Mouse (Mus musculus): ENCODE results near the gene Galnt18. TPM values are rescaled to one million over a fixed set of nuclear protein-coding genes. Genes with fewer than 3 reads are reported as not detected.

The Galnt18 gene
- polyA plus RNA-seq, 1 experiment, result 4.1 TPM

- DNase-seq (ENCODE audit: low read depth, low spot score), result no peak
- 56% methylated on average over 7 of the region's 7 CpGs for WGBS
These were observed 3.6 kb downstream of the Galnt18 start for GRCm38 (mm10) chr7:111776160-111776559.

- WGBS, result 80% methylated on average over 2 of the region's 2 CpGs
- DNase-seq (ENCODE audit: low read depth, low spot score), result no peak
These were observed 7.4 kb downstream of the Galnt18 start for GRCm38 (mm10) chr7:111772398-111772797.

- WGBS, result 52% methylated on average over 8 of the region's 8 CpGs
- no peak for DNase-seq (ENCODE audit: low read depth, low spot score)
These were observed 8.5 kb downstream of the Galnt18 start for GRCm38 (mm10) chr7:111771251-111771801.

GRCm38 (mm10) chr7:111770585-111770984, 9.2 kb downstream of the Galnt18 start:
- WGBS, result 79% methylated on average over 3 of the region's 3 CpGs
- DNase-seq (ENCODE audit: low read depth, low spot score), result no peak

- 65% methylated on average over 9 of the region's 9 CpGs for WGBS
- no peak for DNase-seq (ENCODE audit: low read depth, low spot score)
These were observed 13.5 kb downstream of the Galnt18 start for GRCm38 (mm10) chr7:111766145-111766767.

- WGBS, result 57% methylated on average over 6 of the region's 6 CpGs
- no peak for DNase-seq (ENCODE audit: low read depth, low spot score)
These were observed 17.0 kb downstream of the Galnt18 start for GRCm38 (mm10) chr7:111762754-111763153.

GRCm38 (mm10) chr7:111748571-111749071, 31.2 kb downstream of the Galnt18 start:
- no peak for DNase-seq (ENCODE audit: low read depth, low spot score)
- WGBS, result 70% methylated on average over 3 of the region's 3 CpGs

GRCm38 (mm10) chr7:111744770-111745169, 35.0 kb downstream of the Galnt18 start:
- DNase-seq (ENCODE audit: low read depth, low spot score), result no peak

GRCm38 (mm10) chr7:111741595-111741994, 38.2 kb downstream of the Galnt18 start:
- DNase-seq (ENCODE audit: low read depth, low spot score), result no peak
- WGBS, result 35% methylated on average over 2 of the region's 2 CpGs

- DNase-seq (ENCODE audit: low read depth, low spot score), result no peak
- 78% methylated on average over 6 of the region's 6 CpGs for WGBS
These were observed 39.7 kb downstream of the Galnt18 start for GRCm38 (mm10) chr7:111740091-111740490.

GRCm38 (mm10) chr7:111739371-111739765, 40.4 kb downstream of the Galnt18 start:
- 55% methylated on average over 5 of the region's 5 CpGs for WGBS
- no peak for DNase-seq (ENCODE audit: low read depth, low spot score)

- DNase-seq (ENCODE audit: low read depth, low spot score), result no peak
- 66% methylated on average over 10 of the region's 10 CpGs for WGBS
These were observed 41.1 kb downstream of the Galnt18 start for GRCm38 (mm10) chr7:111738456-111739370.

- DNase-seq (ENCODE audit: low read depth, low spot score), result no peak
- WGBS, result 56% methylated on average over 7 of the region's 7 CpGs
These were observed 42.4 kb downstream of the Galnt18 start for GRCm38 (mm10) chr7:111737426-111737825.

GRCm38 (mm10) chr7:111736365-111736764, 43.4 kb downstream of the Galnt18 start:
- 62% methylated on average over 3 of the region's 3 CpGs for WGBS
- no peak for DNase-seq (ENCODE audit: low read depth, low spot score)

- WGBS, result 77% methylated on average over 8 of the region's 8 CpGs
- no peak for DNase-seq (ENCODE audit: low read depth, low spot score)
These were observed 49.2 kb downstream of the Galnt18 start for GRCm38 (mm10) chr7:111730346-111731269.

- WGBS, result 79% methylated on average over 2 of the region's 2 CpGs
- no peak for DNase-seq (ENCODE audit: low read depth, low spot score)
These were observed 52.8 kb downstream of the Galnt18 start for GRCm38 (mm10) chr7:111726928-111727327.

- WGBS, result 72% methylated on average over 7 of the region's 7 CpGs
These were observed 55.0 kb downstream of the Galnt18 start for GRCm38 (mm10) chr7:111724730-111725129.

GRCm38 (mm10) chr7:111724004-111724403, 55.8 kb downstream of the Galnt18 start:
- WGBS, result 60% methylated on average over 4 of the region's 4 CpGs
- no peak for DNase-seq (ENCODE audit: low read depth, low spot score)

More at GRCm38 (mm10) chr7:111724730-111725129, 55.0 kb downstream of the Galnt18 start:
- DNase-seq (ENCODE audit: low read depth, low spot score), result no peak

GRCm38 (mm10) chr7:111721308-111721698, 58.5 kb downstream of the Galnt18 start:
- DNase-seq (ENCODE audit: low read depth, low spot score), result no peak
- 78% methylated on average over 5 of the region's 5 CpGs for WGBS
